Mouse (Mus musculus) inflammation-experienced regulatory T-cells, adult 6 months (primary cell): ENCODE measurements around the gene Ccdc82. TPM values are rescaled to one million over a fixed set of nuclear protein-coding genes. Genes with fewer than 3 reads are reported as not detected.

Experiments used
- ATAC-seq: one replicate; pipeline ENCODE4 v1.8.0; 2017
- polyA plus RNA-seq, 3 experiments: library from polyadenylated mRNA; unstranded; fragments of 100-300 nt; shearing (Covaris generic); gene quantifications; one replicate each; pipeline ENCODE4 v1.2.1; 2017

The Ccdc82 gene
- polyA plus RNA-seq, 3 experiments from 2014 or later = 37.1 to 54.3 (median 49.1) TPM

DNA sequence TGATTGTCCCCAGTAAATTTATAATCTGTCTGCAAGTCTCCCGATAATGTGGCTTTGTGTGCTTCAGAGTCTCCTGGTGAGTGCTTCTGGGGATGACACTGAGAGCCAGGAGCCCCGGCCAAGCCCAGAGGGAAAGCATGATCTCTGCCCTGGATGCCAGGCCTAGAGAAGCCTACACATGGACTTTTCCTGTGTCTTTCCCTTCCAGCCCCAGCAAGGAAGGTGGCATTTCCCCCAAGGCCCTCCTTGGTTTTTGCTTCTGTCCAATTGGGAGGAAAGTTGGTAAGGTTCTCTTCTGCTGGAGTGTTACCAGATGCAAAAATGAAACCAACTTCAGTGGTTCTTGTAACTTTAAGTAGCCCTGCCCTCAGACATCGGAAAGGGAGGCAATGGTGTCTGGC is 53.3 kb downstream of the Ccdc82 start:
- ATAC-seq = no peak

DNA sequence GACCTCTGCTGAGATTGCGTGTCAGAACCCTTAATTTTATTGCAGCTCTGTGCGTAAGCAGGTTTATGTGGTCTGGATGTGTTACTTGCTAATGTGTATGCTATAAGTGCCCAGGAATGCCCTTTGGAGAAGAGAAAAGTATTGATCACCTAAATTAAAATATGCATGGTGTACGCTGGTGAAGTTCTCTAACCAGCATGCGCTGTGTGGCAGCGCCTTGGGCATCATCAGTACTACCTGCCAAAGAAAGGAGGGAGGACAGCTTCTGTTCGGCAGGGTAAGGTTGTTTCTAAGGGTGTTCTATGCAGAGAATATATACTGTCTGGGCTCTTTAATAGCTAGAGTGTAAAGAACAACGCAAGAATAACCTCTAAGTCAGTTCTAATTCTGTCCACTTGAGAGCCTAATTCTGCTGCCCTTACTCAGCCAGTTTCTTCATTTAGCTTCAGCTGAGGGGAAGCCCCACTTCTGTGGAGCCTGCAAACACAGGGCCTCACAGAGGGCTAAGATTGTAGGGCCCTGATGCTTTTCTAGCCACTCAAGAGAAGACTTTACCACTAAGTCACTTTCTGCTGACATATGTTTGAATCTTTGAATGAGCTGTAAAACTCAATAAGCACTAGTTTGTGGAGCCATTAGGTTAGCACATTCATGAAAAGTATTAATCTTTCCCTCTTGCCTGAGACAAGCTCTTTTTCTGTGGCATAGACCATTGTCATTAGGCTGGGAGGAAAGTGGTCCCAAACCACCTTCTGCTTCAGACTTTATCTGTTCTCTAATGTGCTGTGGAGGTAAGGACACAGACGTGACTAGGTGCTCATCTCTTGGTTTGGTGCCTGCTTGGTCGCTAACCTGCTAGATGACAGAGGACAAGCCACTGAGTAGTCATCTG is 54.4 kb downstream of the Ccdc82 start:
- ATAC-seq = peak; percentile 46

DNA sequence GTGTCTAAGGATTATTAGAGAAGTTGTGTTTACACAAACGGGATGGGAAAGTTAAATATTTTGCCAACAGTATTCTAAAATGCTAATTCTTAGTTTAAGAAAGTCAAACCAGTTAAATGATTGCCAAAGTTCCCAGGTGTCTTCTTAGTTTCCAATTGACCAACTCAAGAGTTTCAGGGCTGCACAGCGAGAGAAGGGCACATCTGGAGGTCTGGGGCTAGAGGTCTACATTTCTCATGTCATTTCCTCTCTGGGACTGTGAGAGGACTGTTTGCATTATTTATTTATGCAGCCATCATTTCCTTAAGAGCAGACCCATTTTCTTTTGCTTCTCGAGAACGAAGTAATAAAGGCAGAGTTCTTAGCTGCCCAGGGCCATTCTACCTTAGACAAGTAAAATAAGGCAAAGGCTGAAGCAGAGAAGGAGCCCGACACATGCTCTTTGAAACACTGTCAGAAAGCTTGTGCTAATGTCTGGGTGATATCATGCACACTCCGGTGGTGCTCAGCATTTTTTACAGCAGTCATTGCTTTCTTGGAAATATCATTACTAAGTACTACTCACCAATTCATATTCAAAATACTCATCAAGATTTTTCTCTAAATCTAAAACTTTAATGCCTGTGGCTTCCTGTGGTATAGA is 55.5 kb downstream of the Ccdc82 start:
- no peak for ATAC-seq

DNA sequence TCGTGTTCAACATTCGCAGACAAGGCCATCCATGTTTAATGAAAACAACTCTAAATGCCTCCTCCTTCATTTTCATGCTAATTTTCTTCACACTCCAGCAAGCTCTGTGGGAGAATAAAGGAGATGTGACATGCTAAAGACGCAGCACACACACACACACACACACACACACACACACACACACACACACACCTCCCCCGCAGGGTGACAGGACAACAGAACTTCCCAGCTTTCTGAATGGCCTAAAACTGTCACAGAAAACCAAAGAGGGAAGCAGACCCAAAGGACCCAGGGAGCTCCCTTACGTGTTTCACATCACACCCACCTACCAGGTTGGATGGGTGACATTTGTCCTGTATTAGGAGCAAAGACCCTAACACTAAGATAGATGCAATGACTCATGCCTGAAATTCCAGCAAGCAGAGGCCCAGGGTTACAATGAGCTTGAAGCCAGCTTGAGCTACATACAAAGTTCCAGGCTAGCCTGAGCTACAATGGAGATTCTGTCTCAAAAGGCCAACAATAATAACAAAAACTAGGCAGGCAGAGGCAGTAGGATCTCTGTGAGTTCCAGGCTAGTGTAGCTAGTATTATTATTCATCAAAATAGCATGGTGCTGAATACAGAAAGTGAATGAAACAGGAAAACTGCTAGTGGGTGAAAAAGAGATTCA is 56.5 kb downstream of the Ccdc82 start:
- no peak for ATAC-seq

DNA sequence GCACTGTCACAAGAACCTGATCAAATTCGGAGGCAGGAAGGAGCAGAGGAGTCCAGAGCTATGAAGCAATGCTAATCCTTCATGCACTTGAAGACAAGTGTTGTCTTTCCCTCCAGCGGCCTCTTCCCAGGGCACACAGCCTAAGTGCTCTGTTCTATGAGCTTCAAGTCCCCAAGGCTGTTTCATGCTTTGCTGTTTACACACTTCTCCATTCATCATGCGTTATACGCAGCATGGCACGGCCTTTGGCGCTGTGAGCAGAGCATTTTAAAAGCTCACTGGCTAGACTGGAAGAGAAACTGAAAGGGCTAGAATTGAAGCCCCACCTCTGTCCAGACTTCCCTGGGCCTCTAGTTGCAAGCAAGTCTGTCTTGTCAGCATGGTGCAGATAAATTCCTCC is 57.2 kb downstream of the Ccdc82 start:
- no peak for ATAC-seq

DNA sequence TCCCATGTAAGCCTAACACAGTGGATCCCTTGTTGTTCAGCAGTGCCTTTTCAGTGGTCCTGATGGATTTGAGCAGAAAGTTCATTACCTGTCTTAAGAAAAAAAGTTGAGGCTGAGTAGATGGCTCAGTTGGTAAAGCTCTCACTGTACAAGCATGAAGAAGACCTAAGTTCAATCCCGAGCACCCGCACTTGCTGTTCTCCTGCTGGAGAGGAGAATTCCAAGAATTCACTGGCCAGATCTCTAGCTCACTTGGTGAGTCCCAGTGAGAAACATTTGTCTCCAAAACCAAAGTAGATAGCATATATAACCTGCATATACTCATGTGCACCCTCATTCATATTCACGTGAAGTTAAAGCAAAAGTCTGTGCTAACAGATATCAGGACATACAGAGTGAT is 59.7 kb downstream of the Ccdc82 start:
- no peak for ATAC-seq

DNA sequence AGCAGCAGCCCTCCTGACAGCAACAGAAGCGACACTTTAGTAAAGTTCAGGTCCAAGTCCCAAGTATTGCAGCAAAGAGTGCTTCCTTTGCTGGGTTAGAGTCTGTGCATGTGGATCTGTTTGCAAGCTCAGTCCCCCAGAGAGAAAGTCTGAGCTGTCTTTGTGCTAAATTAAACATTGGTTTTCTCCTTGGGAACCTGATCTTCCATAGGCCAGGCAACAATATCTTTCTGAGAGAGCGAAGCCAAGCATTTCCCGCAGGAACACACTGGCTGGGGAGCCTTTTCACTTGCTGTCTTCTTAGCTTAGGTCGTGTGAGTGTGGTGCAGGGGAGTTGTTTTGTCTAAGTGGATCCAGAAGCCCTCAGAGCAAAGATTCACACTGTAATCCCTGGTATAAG is 60.5 kb downstream of the Ccdc82 start:
- ATAC-seq = no peak

DNA sequence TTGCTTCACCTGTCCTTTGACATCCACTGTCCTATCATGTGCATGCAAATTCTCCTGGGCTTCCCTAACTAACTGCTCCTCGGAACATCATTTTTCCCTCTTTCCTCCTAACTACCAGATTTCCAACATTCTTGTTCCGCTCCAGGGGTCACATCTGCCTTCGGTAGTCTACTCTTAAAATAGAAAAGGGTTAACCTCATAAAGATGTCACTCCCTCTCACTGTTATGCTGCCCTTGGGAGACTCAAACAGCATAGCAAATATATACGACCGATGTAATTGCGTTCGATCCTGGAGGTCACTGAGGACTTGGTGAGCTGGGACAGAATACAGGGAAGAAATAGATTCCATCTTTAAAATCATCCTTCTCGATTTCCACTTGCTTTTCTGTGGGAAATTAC is 62.0 kb downstream of the Ccdc82 start:
- ATAC-seq = no peak

DNA sequence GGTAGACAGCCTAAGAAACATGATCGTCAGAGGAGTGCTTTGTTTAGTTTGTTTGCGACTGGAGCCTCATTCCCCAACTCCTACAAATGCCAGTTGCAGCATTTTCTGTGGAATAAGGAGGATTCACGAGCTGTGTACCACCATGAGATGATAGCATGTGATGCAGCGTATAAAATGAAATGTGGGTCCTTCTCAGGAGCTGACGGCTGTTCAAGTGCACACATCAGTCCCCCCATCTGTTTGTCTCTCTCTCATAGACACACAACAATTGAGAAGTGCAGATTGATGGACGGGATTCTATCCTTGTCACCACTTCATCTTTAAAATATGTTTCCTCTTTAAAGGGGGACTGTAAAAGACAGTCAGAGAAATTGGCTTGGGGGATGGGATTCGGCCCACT is 63.1 kb downstream of the Ccdc82 start:
- ATAC-seq = no peak

DNA sequence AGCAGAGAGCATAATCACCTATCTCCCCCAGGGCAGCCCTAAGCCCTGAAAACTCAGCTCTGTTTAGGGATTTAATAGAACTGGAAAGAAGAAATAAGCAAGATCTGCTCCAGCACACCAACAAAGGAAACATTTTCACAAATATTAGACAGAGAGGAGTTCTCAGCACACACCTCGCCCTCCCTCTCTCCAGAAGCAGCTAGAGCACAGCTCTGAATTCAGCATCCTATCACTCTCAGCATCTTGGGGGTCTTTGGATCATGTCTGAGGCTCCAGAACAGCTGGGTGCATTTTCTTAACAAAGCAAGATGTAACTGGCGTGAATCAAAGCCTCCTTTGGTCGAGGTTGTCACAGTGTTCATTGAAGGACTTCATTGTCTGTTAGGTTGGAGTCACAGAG is 63.5 kb downstream of the Ccdc82 start:
- ATAC-seq = no peak

DNA sequence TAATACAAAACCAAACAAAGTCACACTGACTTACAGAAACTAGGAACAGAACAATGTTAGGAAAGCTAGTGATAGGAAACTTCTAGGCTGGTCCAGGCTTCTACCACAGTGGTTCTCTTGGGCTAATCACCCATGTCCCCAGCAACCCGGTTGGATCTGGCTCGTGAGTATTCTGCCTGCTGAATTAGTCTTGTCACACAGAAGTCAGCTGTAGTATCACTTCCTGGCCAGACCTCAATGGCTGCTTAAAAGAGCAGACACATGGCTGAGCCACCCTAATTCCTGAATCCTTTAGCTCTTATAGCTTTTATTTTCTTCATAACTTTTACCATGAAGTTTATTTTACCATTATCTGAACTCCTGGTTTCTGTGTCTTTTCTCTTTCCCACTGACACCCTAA is 64.3 kb downstream of the Ccdc82 start:
- no peak for ATAC-seq

DNA sequence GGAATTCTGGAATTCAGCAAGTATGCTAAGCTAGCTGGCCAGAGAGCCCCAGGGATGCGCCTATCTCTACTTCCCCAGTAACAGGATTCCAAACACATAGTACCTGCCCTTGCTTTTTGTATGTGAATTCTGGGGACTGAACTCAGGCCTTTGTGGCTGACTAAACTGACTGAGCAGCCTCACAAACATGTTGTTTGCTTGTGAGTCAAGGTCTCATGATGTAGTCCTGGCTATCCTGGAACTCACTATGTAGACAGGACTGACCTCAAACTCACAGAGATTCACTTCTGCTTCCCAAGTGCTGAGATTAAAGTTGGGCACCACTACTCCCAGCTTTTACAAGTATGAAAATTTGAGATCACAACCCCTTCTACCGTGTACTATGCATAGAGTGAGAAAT is 67.2 kb downstream of the Ccdc82 start:
- no peak for ATAC-seq

DNA sequence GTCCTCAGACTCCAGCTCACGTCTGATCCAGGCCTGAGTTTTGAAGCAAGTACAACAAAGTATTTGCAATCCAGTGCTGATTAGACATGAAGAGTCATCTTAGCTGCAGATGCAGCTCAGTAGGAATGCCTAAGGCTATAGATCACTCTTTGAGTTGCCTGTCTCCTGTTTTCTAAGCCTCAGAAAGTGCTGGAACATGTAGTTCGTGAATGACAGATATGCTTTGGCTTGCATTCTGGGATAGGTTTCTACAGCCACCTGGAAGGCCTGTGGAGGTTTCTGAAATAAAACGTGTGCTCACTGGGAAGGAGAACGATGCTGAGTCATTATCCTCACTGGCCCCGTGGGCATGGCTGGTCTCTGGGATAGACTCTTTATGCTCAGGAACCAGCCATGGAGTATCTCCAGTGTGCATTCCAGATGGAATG is 67.8 kb downstream of the Ccdc82 start:
- no peak for ATAC-seq

DNA sequence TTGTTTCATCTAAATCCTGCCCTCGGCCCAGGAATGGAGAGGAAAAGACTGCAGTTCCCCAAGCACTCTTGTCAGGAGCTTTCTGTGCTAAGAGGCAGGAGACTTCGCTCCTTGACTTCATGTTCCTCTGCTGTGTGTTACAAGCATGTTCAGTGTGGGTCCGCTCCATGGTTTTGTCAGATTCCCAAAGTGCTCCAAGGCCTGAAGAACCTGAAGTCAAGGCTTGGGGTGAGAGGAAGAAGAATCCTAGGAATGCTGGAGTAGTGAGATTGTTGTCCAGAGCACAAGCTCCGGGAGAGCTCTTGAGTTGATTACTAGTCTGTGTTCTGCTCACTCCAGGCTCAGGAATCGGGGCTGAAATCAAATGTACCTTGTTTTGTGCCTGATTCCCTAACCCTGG is 68.6 kb downstream of the Ccdc82 start:
- ATAC-seq = no peak

DNA sequence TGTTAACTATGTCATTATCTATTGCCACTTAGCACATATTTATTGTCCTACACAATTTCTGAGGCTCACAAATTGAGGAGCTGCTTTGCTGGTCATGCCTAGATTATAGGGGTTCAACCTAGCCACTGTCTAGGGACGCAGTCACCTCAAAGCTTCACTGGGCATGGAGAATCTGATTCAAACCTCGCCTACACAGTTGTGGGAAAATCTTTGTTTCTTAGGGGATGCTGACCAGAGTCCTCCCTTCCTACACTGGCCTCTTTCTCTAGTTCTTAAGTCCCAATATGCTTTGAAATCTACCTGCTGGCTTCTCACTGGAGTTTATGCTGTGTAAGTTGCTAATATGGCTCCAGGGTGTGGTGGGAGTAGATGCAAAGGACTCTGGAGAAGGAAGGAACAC is 72.8 kb downstream of the Ccdc82 start:
- ATAC-seq = no peak

DNA sequence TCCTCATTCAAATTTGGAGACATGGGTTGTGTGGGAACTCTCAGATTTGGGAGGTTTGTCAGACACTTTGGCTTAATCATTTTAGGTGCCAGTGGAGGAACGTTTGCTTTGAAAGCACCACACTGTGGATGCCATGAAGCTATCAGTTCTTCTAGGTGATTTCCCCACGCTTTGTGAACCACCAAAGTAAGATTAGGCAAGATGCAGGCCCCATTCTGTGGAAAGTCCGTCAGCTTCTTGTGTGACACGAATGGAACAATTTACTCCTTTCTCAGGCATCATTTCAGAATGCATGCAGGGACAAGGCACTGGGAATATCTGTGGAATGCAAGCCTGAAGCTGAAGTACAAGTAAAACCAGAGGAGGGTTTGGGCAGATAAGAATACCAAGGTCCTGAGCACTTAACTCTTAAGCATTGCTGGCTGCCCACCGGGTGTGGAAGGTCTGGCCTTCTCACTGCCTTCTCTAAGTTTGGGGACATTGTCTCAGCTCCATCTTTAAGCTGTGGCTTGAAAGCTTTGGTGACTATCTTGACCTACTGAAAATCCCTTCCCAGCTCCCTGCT is 74.1 kb downstream of the Ccdc82 start:
- peak; percentile 46 for ATAC-seq

DNA sequence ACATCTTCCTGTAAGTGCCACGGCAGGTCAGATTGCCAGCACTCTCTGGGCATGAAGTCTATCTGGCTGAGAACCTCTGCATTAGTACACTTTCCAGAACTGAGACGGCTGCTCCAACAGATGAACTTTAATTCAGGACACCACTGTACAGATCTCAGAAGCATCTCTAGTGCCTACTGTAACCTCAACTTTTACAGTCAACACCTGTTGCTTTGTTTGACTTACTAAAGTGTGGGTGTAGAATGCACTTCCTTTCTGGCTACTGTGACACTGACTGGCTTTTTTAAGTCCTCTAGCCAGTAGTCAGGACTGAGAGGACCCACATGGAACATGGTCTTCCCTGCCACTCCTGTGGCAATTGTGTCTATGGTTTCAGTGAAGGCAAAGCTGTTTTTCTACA is 76.3 kb downstream of the Ccdc82 start:
- ATAC-seq = peak; percentile 84

DNA sequence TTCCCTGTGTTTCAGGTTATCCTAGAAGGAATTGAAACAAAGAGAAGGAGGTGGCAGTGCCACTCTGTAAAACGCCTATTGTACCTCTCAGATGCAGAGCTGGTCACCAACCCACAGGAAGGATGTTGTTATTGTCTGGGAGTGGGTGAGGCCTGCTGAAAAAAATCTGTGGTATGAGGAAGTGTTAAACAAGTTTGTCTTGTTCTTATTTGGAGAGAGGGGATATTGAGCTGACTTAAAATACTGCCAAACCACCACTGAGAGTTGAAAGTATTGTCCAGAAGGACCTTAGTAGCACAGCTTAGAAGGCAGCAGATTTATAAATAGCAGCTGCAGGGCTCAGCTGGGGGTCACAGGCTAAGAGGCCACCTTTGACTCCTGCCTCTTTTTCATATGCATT is 76.9 kb downstream of the Ccdc82 start:
- peak; percentile 79 for ATAC-seq

Other genes with a start within 250 kb of the Ccdc82 start
- 1 to 10 TPM; 2.2 to 4.3 (median 3.8) TPM for gene Jrkl, start 1.1 kb upstream of the Ccdc82 start, polyA plus RNA-seq
- 10 to 100 TPM; 32.1 to 46.4 (median 45.1) TPM for gene Maml2, start 51.0 kb downstream of the Ccdc82 start, polyA plus RNA-seq
- gene Gm17571, start 199.8 kb downstream of the Ccdc82 start, polyA plus RNA-seq = not detected